Mouse (Mus musculus): ENCODE results near the gene Mast4. TPM values are rescaled to one million over a fixed set of nuclear protein-coding genes. Genes with fewer than 3 reads are reported as not detected.

Mast4 gene
- total RNA-seq, 2 experiments from 2014 or later = 33.1 to 46.3 TPM

DNA sequence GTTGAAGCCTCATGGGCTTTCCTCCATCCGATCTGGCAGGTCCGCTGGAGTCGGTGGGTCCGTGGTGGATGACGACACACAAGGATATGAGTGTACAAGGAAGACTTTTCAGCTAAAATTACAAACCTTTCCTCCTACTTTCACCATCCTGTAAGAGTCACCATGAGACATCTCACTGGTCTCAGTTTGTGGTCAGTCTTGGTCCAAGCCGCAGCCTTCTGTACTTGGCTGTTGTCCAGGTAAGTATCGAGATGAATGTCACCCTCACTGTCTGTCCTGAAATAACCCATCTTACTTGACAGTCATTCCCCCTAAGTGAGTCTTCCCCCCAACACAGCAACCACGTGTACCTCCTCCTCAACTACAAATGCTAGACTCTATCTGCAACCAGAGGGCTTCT, 94.6 kb downstream of the Mast4 start:
- DNase-seq = no peak

- no peak for DNase-seq
Observed at GRCm38 (mm10) chr13:103238034-103238705, 96.1 kb downstream of the Mast4 start.

- DNase-seq = no peak
Observed at GRCm38 (mm10) chr13:103232171-103232570, 102.1 kb downstream of the Mast4 start.

GRCm38 (mm10) chr13:103229069-103229468, 105.2 kb downstream of the Mast4 start:
- no peak for DNase-seq

GRCm38 (mm10) chr13:103225895-103226815, 108.1 kb downstream of the Mast4 start:
- DNase-seq = no peak

GRCm38 (mm10) chr13:103225217-103225894, 108.9 kb downstream of the Mast4 start:
- DNase-seq = no peak

- DNase-seq = no peak
Observed at GRCm38 (mm10) chr13:103220479-103221064, 113.7 kb downstream of the Mast4 start.

DNA sequence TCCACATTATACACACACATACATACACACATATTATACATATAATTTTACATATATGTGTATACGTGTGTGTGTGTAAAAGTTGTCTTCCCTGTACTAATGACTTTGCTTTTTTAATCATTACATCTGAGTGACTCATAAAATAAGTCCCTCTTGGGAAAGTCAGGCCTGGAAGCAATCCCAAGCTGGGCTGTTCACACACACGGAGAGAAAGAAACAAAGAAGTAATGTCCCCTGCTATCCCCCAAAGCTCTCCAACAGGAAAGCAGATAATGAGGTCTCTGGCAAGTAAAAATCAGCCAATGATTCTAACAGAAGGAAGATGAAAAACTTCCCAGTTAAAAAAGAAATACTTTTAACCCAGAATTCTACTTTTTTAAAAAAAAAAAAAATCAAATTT, 114.3 kb downstream of the Mast4 start:
- peak; percentile 63 for DNase-seq

DNA sequence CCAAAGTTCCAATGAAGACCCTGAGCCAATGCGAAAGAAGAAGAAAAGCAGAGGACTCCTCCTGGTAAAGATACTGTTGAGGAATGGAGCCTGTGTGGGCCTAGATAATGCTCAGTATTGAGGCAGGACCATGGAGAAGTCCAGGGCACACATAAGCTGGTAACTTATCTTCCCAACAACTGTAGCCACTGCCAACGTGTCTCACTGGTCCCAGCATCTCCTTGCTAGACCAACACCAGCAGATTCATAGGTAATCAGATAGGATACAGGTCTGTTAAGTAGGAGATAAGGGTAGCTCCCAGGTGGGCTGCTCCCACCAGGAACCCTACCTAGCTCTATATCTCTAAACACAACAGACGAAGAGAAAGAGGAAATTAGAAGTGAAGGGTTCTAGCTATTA, 116.8 kb downstream of the Mast4 start:
- no peak for DNase-seq

- DNase-seq = no peak
Observed at GRCm38 (mm10) chr13:103214506-103214905, 119.8 kb downstream of the Mast4 start.

GRCm38 (mm10) chr13:103211953-103212352, 122.3 kb downstream of the Mast4 start:
- DNase-seq = no peak

DNA sequence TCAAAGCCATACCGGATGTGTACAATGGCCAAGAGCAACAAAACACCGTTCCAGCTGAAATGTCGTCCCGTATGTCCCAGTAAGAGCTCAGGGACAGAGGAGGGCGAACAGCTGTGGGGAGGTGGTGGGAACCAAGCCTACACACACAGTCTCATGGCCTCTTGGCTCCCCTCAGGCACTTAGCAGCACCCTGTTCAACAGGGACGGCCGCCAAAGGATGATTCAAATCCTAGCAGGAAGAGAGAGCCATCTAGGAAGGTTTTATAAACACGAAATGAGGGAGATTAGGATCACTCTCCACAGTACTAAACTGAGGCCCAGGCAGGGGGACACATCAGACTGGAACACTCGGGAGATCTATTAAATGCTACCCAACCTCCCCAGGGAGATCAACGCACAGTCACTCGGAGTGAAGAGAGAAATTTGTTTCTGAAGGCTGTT, 122.8 kb downstream of the Mast4 start:
- peak; percentile 70 for DNase-seq

- DNase-seq = no peak
Observed at GRCm38 (mm10) chr13:103210746-103211145, 123.6 kb downstream of the Mast4 start.

DNA sequence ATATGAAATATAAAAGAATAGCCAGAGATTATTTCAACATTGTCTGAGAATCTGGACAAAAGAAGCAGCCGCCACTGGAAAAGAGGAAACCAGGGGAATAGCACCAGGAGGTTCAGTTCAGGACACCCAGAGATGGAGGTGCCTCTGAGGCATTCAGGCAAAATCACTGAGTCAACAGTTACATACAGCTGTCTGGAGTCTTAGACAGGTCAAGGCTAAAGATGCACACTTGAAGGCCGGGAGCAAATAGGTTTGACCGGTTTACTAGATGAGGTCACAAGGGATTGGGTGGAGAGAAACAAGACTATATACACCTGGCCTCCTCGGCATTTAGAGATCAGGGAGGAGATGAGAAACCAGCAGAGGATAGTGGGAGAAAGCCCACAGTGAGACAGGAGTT, 127.1 kb downstream of the Mast4 start:
- no peak for DNase-seq

- no peak for DNase-seq
Observed at GRCm38 (mm10) chr13:103206644-103207043, 127.7 kb downstream of the Mast4 start.

- no peak for DNase-seq
Observed at GRCm38 (mm10) chr13:103205191-103205590, 129.1 kb downstream of the Mast4 start.

DNA sequence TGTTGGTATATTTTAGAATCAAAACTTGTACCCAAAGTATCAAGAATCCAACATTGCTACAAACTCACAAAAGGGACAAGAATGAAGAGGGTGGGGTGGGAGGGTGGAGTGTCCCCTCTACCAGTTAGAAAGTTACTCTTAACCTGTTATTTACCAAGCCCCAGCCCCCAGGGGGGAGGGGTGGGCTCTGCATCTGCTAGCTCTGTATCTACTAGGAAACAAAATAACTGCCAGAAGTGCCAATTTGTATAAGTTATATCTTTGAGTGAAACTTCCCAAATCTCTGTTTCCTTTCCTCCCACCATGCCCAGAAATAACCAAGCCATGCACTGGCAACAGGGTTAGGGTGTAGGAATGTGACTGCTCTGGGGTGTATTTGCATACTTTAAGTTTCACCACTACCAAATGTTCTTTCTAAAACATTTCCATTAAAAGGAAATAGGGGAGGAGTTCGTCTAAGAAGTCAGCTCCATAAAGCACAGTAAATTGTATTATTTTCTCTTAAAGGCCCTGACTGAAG, 130.9 kb downstream of the Mast4 start:
- DNase-seq = no peak

DNA sequence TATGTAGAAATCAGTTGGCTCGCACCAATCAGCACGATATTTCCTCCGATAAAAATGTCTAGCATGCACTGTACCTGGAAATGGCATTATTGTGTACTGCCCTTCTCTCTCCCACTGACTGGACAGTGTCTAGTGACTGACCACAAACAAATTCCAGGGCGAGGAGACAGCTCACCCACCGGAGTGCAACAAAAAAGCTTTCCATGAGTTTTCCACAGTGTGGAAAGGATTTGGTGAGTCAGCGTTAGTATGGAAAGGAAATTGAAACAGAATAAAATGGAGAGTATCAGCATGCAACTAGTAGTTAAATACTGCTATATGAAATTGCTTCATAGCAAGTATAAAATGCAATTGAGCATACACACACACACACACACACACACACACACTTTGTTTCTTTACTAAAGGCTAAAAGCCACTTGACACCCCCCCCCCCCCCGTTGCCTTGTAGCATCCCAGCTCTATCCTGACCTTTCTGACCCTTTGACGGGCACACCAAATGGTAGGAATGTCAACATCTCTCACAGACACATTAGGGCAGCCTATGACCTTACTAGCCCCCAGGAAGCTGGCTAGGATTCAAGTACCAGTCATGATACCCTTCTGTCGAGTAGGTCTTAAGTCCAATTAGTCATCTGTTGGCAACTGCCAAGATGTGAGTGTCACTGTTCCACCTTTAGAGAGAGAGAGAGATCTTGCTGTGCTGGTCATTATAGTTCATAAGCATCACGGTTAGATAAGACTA, 133.1 kb downstream of the Mast4 start:
- no peak for DNase-seq

- no peak for DNase-seq
Observed at GRCm38 (mm10) chr13:103199823-103200660, 134.3 kb downstream of the Mast4 start.

DNA sequence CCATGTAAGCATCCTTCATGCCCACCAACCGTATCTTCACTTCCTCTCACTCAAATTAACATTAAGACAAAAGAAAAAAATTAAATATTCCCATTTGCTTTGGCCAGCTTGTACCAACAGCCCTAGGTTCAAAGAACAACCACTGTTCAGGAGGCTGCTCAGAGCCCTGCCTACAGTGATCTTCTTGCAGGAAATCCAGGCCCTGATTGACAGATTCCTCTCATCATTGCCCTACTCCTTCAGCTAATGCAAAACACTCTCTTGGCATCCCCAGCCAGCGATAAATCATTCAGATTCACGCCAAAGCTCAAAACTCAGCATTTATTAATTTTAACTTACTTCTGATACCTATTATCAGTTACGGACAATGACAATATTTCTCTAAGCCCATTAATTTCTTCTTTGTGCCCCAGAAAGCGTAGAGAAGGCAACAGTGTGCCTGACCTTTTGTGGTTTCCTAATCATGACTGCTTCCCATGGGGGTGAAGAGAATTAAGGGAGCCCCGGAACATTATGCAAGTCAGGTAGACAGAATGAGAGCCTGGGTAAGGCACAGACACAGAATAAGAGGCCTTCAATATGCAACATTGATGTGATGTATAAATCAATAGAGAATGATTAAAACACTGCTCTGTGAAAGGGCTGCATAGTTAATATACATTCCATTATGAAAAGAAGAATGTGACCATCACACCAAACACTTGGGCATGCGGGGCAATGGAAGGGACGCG, 135.9 kb downstream of the Mast4 start:
- DNase-seq = no peak

Data from gastrocnemius, postnatal 10 days (tissue).